ENCODE assay signal across 25 mouse cellular contexts in genomic region chr16:13644474-13644873, GRCm38 (mm10).
"Had no signal": no experiment of that assay in that cellular context is flagged by ENCODE, and none has a peak within 500 bp of the region (broad histone marks: within the 10 kb centered on the region; RNA-seq: fewer than 3 reads in every experiment).

No protein-coding gene starts in this region.

- H3K27me3 ChIP-seq: heart, embryonic 13.5 days; heart, embryonic 15.5 days; hindbrain, embryonic 13.5 days; hindbrain, embryonic 15.5 days; kidney, embryonic 15.5 days; limb, embryonic 13.5 days; limb, embryonic 15.5 days; liver, embryonic 12.5 days had no signal

- DNase-seq: gastrocnemius, postnatal 14 days; gastrocnemius, postnatal 36 days; heart, adult 18-20 months; heart, postnatal 14 days; heart, postnatal 36 days; kidney, adult 11 months; kidney, adult 2 months; kidney, adult 9 months; kidney, postnatal 10 days; kidney, postnatal 25 days; layer of hippocampus, adult 9-11 months; layer of hippocampus, postnatal 36 days; left cerebral cortex, postnatal 4 days had no signal

- H3K27ac ChIP-seq: heart, embryonic 13.5 days; heart, embryonic 15.5 days; hindbrain, embryonic 13.5 days; hindbrain, embryonic 15.5 days; hindbrain, postnatal 0 days; kidney, embryonic 15.5 days; limb, embryonic 13.5 days; limb, embryonic 15.5 days; liver, embryonic 12.5 days; liver, embryonic 14.5 days had no signal

- H3K4me3 ChIP-seq: heart, embryonic 13.5 days; heart, embryonic 15.5 days; hindbrain, embryonic 13.5 days; hindbrain, embryonic 15.5 days; kidney, embryonic 15.5 days; limb, embryonic 13.5 days; limb, embryonic 15.5 days; liver, embryonic 12.5 days had no signal

- ATAC-seq: hindbrain, postnatal 0 days; intestine, embryonic 16.5 days; liver, embryonic 12.5 days had no signal

- H3K4me2 ChIP-seq: heart, embryonic 11.5 days; heart, embryonic 13.5 days; heart, embryonic 15.5 days; hindbrain, embryonic 13.5 days; hindbrain, embryonic 15.5 days; kidney, embryonic 15.5 days; limb, embryonic 13.5 days; limb, embryonic 15.5 days; liver, embryonic 12.5 days had no signal

- H3K4me1 ChIP-seq: heart, embryonic 13.5 days; heart, embryonic 15.5 days; hindbrain, embryonic 13.5 days; hindbrain, embryonic 15.5 days; kidney, embryonic 15.5 days; limb, embryonic 13.5 days; limb, embryonic 15.5 days; liver, embryonic 12.5 days had no signal

- H3K9me3 ChIP-seq: heart, embryonic 13.5 days; heart, embryonic 15.5 days; hindbrain, embryonic 13.5 days; hindbrain, embryonic 15.5 days; kidney, embryonic 15.5 days; limb, embryonic 13.5 days; limb, embryonic 15.5 days; liver, embryonic 12.5 days had no signal

- H3K9ac ChIP-seq: heart, embryonic 13.5 days; heart, embryonic 15.5 days; hindbrain, embryonic 13.5 days; hindbrain, embryonic 15.5 days; kidney, embryonic 15.5 days; limb, embryonic 13.5 days; limb, embryonic 15.5 days; liver, embryonic 12.5 days; liver, embryonic 14.5 days had no signal
